Mouse (Mus musculus): ENCODE data around the gene Kcng1. TPM values are rescaled to one million over a fixed set of nuclear protein-coding genes. Genes with fewer than 3 reads are reported as not detected.

Kcng1 gene
- polyA plus RNA-seq, 1 experiment, result 7.2 TPM

DNA sequence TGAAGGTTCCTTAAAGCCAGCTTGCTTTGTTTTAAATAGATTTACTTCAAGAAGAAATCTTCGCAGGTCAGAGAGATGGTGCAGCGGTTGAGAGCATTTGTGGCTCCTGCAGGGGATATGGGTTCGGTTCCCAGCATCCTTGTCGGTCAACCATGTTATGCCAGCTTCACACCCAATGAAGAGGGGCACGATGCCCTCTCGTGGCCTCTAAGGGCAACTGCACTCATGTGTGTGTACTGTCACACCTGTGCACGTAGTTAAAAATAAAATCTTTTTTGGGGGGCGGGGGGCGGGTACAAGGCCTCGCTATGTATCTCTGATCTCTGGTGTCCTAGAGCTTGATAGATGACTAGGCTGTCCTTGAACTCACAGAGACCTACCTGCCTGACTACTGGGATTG, 15.0 kb upstream of the Kcng1 start:
- TF ChIP-seq POLR2A (IDR thresholded peaks at IDR 0.05; ENCODE audit: extremely low read depth, insufficient read depth, low read length) (no peak), CTCF (IDR thresholded peaks at IDR 0.05; ENCODE audit: extremely low read depth, insufficient read depth, low read length) (no peak)
- no peak overlapping the region for H3K4me3 ChIP-seq (ENCODE audit: insufficient read depth, low read length)
- H3K4me1 ChIP-seq (ENCODE audit: control insufficient read depth, insufficient read depth, low read length), result no peaks in the 10 kb centered on the region; the same call in 1 of the 2 replicates
- no peak overlapping the region for H3K27ac ChIP-seq (ENCODE audit: insufficient read depth, low read length)

DNA sequence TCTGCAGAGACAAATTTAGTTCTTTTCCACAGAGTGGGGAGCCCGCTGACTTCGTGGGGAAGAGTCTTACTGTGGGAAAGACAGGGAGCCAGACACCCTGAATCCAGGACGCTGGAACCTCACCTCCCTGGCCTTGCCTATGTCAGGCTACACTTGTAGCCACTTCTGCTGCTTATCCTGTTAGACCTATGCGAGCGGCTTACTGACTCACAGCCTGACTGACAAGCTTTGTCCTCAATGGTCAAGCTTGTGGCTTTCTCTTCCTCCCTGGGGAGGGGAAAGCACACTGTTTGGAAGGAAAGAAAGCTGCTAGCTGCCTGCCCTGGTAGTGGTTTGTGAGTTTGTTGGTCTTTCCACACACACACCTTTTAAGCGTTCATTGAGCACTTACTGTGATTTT, 11.0 kb upstream of the Kcng1 start:
- no peak overlapping the region for H3K4me3 ChIP-seq (ENCODE audit: insufficient read depth, low read length)
- H3K27ac ChIP-seq (ENCODE audit: insufficient read depth, low read length), result no peak overlapping the region
- no peak for TF ChIP-seq POLR2A (IDR thresholded peaks at IDR 0.05; ENCODE audit: extremely low read depth, insufficient read depth, low read length)
- no peak for TF ChIP-seq CTCF (IDR thresholded peaks at IDR 0.05; ENCODE audit: extremely low read depth, insufficient read depth, low read length)
- H3K4me1 ChIP-seq (ENCODE audit: control insufficient read depth, insufficient read depth, low read length), result no peaks in the 10 kb centered on the region

DNA sequence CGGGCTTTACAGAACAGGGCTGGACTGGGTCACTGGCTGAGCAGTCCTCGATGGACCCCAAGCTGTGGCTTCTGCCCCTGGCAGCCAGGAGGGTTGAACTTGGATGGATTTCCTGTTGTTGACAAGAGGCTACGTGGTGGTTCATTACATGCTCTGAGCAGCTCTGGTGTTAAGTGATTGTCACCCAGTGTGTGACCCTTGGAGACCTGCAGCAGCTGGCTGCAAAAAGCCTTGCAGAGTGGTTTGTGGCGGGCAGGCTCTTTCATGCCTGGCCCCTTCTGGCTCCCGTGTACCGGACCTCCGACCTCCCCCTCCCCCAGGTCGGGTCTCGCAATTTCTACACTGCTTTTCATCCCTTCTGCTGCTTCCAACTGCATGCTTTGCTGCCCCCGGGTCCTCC, 10.5 kb upstream of the Kcng1 start:
- Histone ChIP-seq H3K27ac (ENCODE audit: insufficient read depth, low read length) (no peak overlapping the region), H3K4me3 (ENCODE audit: insufficient read depth, low read length) (no peak overlapping the region), H3K4me1 (ENCODE audit: control insufficient read depth, insufficient read depth, low read length) (no peaks in the 10 kb centered on the region)
- TF ChIP-seq POLR2A (IDR thresholded peaks at IDR 0.05; ENCODE audit: extremely low read depth, insufficient read depth, low read length), result no peak
- TF ChIP-seq CTCF (IDR thresholded peaks at IDR 0.05; ENCODE audit: extremely low read depth, insufficient read depth, low read length), result no peak

DNA sequence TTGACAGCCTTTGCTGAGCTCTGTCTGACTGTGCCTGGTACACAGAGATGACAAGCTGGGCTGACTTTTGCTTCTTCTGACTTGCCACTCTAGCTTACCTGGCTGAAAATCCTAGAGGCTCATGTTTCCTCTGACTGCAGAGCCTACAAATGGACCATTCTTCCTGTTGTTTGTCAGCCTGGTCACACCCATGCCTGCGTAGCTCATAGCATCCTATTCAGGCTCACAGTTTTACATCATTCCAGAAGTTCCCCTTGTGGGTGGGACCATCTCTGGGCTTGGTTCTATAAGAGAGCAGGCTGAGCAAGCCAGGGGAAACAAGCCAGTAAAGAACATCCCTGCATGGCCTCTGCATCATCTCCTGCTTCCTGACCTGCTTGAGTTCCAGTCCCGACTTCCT, 8.3 kb upstream of the Kcng1 start:
- no peaks in the 10 kb centered on the region; the same call in 1 of the 2 replicates for H3K4me1 ChIP-seq (ENCODE audit: control insufficient read depth, insufficient read depth, low read length)

DNA sequence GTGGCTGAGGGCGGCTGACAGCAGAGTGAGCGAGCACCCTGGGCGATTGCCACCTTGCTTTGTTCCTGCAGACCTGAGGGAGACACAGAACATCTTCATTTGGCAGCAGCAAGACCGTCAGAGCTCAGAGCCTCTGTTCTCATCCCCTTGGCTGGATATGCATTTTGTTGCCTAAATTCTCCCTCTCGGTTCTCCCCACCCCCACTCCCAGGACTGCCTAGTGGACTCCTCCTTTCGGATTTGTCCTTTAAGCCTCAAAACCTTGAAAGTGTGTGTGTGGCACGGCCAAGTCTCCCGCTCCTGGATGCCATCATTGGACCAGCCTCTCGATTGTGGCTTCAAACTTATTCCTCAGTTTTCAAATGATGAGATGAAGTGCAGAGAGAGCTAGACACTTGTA, 7.5 kb upstream of the Kcng1 start:
- no peak overlapping the region; the same call in 1 of the 2 replicates for H3K4me3 ChIP-seq (ENCODE audit: insufficient read depth, low read length)
- H3K27ac ChIP-seq (ENCODE audit: insufficient read depth, low read length), result no peak overlapping the region
- no peak for TF ChIP-seq POLR2A (IDR thresholded peaks at IDR 0.05; ENCODE audit: extremely low read depth, insufficient read depth, low read length)
- TF ChIP-seq CTCF (IDR thresholded peaks at IDR 0.05; ENCODE audit: extremely low read depth, insufficient read depth, low read length), result no peak
- no peaks in the 10 kb centered on the region; the same call in 1 of the 2 replicates for H3K4me1 ChIP-seq (ENCODE audit: control insufficient read depth, insufficient read depth, low read length)

More for the DNA sequence above, 8.3 kb upstream of the Kcng1 start:
- H3K27ac ChIP-seq (ENCODE audit: insufficient read depth, low read length), result no peak overlapping the region
- TF ChIP-seq POLR2A (IDR thresholded peaks at IDR 0.05; ENCODE audit: extremely low read depth, insufficient read depth, low read length) (no peak), CTCF (IDR thresholded peaks at IDR 0.05; ENCODE audit: extremely low read depth, insufficient read depth, low read length) (no peak)
- no peak overlapping the region for H3K4me3 ChIP-seq (ENCODE audit: insufficient read depth, low read length)

DNA sequence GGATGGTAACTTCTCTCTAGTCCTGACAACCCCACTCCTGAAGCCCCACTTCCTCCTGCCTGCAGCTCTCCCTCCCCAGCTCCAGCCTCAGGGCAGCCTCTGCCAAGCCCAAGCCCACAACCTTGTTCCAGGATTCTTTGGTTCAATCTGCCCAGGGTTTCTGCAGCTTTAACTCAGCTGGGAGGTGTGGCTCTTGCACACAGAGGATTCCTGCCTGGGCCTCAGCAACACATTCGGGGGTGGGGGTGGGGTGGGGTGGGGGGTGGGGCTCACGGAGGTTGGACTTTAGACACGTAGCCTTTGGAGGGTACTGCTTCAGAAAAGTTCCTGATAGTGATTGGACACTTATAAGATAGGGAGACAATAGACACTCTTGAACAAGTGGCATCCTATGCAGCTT, 5.5 kb upstream of the Kcng1 start:
- Histone ChIP-seq H3K4me3 (ENCODE audit: insufficient read depth, low read length) (no peak overlapping the region), H3K27ac (ENCODE audit: insufficient read depth, low read length) (no peak overlapping the region), H3K4me1 (ENCODE audit: control insufficient read depth, insufficient read depth, low read length) (no peaks in the 10 kb centered on the region; the same call in 1 of the 2 replicates)
- TF ChIP-seq CTCF (IDR thresholded peaks at IDR 0.05; ENCODE audit: extremely low read depth, insufficient read depth, low read length), result no peak
- TF ChIP-seq POLR2A (IDR thresholded peaks at IDR 0.05; ENCODE audit: extremely low read depth, insufficient read depth, low read length), result no peak

DNA sequence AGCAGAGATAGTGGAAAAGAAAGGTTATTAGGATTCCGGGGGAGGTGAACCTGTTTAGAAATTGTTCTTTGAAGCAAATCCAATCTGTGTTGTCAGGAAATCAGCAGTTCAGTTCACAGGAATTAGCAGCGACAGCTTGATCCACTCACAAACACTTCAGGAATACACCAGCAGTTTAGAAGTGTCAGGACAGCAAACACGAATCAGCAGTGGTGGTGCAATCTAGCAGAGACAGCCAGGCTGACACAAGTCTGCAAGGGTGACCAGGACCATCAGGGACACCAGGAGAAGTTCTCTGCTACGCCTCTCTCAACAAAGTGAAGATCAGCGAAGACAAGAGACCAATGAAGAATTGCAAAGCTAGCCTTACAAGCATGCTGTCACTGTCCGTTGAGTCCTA, 3.6 kb upstream of the Kcng1 start:
- Histone ChIP-seq H3K27ac (ENCODE audit: insufficient read depth, low read length) (no peak overlapping the region), H3K4me1 (ENCODE audit: control insufficient read depth, insufficient read depth, low read length) (no peaks in the 10 kb centered on the region; the same call in 1 of the 2 replicates), H3K4me3 (ENCODE audit: insufficient read depth, low read length) (no peak overlapping the region)
- TF ChIP-seq POLR2A (IDR thresholded peaks at IDR 0.05; ENCODE audit: extremely low read depth, insufficient read depth, low read length) (no peak), CTCF (IDR thresholded peaks at IDR 0.05; ENCODE audit: extremely low read depth, insufficient read depth, low read length) (no peak)

DNA sequence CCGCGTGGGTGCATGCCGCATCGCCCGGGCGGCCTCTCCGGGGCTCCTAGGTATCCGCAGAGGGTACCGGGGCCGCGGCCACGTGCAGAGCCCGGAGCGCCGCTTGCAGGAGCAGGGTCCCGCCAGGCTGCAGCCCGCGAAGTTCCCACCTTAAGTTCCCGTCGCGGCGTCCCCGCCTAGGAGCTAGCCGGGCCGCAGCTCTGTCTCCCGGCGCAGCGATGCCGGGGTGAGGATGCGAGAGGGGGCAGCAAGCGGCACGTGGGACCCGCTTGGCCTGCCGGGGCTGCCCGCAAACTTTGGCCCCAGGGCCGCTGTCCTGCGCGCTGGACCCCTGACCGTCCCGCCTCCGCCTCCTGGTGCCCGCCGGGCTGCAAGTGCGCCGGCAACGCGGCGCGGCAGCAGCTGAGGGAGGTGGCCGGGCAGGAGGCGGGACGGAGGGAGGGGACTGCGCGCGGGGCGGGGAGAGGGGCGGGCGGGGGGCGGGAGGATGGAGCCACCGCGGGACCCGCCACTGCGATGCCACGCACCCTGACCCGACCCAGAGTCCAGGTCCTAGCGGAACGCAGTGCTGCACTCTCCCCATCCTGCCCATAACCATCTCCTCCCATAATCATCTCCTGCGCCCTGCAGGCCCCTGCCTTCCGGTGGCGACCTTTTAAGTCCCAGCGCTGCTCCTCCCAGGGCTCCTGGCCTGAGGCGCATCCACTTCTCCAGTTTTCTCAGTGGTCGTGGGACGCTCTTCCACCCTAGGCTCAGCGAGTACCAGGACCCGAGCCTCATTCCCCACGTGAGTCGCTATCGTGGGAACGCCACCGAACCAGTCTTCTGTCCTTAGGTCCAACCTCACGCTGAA, 581 bp downstream of the Kcng1 start:
- Histone ChIP-seq H3K27ac (ENCODE audit: insufficient read depth, low read length) (no peak overlapping the region), H3K4me3 (ENCODE audit: insufficient read depth, low read length) (peak overlapping the region; percentile 63), H3K4me1 (ENCODE audit: control insufficient read depth, insufficient read depth, low read length) (no peaks in the 10 kb centered on the region)
- TF ChIP-seq CTCF (IDR thresholded peaks at IDR 0.05; ENCODE audit: extremely low read depth, insufficient read depth, low read length) (no peak), POLR2A (IDR thresholded peaks at IDR 0.05; ENCODE audit: extremely low read depth, insufficient read depth, low read length) (0 out of 2 replicates have a peak, but pooled peaks have one; percentile 33)

DNA sequence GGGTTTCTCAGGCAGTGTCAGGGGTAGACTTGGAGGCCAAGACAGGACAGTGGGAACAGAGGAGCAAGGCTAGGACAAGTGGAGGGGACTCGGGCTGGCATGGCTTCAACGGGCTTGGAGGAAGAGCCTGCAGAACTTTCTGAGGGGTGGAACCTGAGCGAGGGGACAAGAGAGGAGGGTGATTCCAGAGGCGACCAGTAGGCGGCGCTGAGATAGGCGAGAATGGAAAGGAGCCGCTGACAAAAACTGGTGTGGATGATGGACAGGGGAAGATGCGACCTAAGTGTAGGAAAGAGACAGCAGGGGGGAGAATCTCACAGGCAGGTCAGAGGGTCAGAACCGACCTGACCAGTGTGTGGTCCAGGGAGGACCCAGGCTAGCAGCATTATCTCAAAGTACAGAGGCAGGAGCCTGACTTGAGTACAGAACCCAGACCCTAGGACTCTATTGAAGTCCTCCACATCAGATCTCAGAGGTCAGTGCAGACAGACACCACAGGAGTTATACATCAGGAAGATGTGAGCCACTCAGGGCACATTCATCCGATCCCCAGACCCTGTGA, 7.1 kb downstream of the Kcng1 start:
- Histone ChIP-seq H3K4me1 (ENCODE audit: control insufficient read depth, insufficient read depth, low read length) (no peaks in the 10 kb centered on the region), H3K27ac (ENCODE audit: insufficient read depth, low read length) (no peak overlapping the region), H3K4me3 (ENCODE audit: insufficient read depth, low read length) (no peak overlapping the region)
- TF ChIP-seq CTCF (IDR thresholded peaks at IDR 0.05; ENCODE audit: extremely low read depth, insufficient read depth, low read length), result peak; percentile 69
- no peak for TF ChIP-seq POLR2A (IDR thresholded peaks at IDR 0.05; ENCODE audit: extremely low read depth, insufficient read depth, low read length)

DNA sequence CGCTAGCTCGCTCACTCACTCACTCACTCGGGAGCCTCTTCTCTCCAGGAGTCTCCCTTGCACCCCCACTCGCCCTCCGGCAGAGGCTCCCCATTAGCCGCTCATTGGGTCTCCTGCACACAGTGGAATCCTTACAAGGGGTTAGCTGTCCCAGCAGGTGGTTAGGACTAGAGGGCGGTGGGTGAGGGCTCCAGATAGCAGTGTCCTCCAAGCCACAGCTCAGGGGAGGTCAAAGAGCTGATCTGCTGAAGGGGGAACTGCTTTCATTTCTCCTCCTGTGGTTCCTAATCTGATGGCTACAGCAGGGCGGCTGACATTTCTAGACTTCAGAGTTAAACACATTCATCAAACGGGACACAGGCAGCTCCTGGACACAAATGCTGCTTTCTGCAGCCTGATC, 8.1 kb downstream of the Kcng1 start:
- TF ChIP-seq POLR2A (IDR thresholded peaks at IDR 0.05; ENCODE audit: extremely low read depth, insufficient read depth, low read length), result no peak
- TF ChIP-seq CTCF (IDR thresholded peaks at IDR 0.05; ENCODE audit: extremely low read depth, insufficient read depth, low read length), result no peak
- Histone ChIP-seq H3K27ac (ENCODE audit: insufficient read depth, low read length) (no peak overlapping the region), H3K4me3 (ENCODE audit: insufficient read depth, low read length) (no peak overlapping the region), H3K4me1 (ENCODE audit: control insufficient read depth, insufficient read depth, low read length) (no peaks in the 10 kb centered on the region)
